Mouse (Mus musculus) heart, adult 18-20 months (tissue): Measurements from ENCODE around the gene Hcfc1r1. TPM values are rescaled to one million over a fixed set of nuclear protein-coding genes. Genes with fewer than 3 reads are reported as not detected.
A peak's percentile ranks its signal among the peaks of the same experiment; 100 is the strongest.

Experiments
- DNase-seq, 2 experiments: peaks; one replicate each; pipeline ENCODE4 v3.0.0; 2021 to 2022; ENCODE audit warnings: mixed read lengths in 1 of 2
- total RNA-seq, 2 experiments: library from RNA; stranded (reverse); gene quantifications; 2 replicates each; pipeline ENCODE4 v1.2.3; 2021

Hcfc1r1 gene
- total RNA-seq, 2 experiments from 2014 or later: 191 to 199 TPM

GRCm38 (mm10) chr17:23675127-23675526, 1.7 kb downstream of the Hcfc1r1 start:
- peak; percentile 76 for DNase-seq

GRCm38 (mm10) chr17:23675564-23676281, 2.3 kb downstream of the Hcfc1r1 start:
- DNase-seq: peak; percentile 62 to 73

GRCm38 (mm10) chr17:23676473-23677031, 3.2 kb downstream of the Hcfc1r1 start:
- peak; percentile 68 to 78 for DNase-seq

GRCm38 (mm10) chr17:23677236-23677679, 3.9 kb downstream of the Hcfc1r1 start, which contains the start of gene Tnfrsf12a:
Gene Tnfrsf12a (minus strand): TSS chr17:23677468.
- DNase-seq: peak; percentile 90 to 93

GRCm38 (mm10) chr17:23679127-23679835, 5.9 kb downstream of the Hcfc1r1 start, which contains the start of gene Cldn6:
Gene Cldn6 (plus strand): TSS chr17:23679249.
- no peak for DNase-seq

GRCm38 (mm10) chr17:23680336-23680735, 6.9 kb downstream of the Hcfc1r1 start:
- DNase-seq: no peak

GRCm38 (mm10) chr17:23681086-23681485, 7.7 kb downstream of the Hcfc1r1 start:
- no peak for DNase-seq

GRCm38 (mm10) chr17:23682092-23682491, 8.7 kb downstream of the Hcfc1r1 start:
- no peak for DNase-seq

GRCm38 (mm10) chr17:23682530-23682929, 9.1 kb downstream of the Hcfc1r1 start:
- no peak for DNase-seq

GRCm38 (mm10) chr17:23683226-23683625, 9.8 kb downstream of the Hcfc1r1 start:
- no peak for DNase-seq

- DNase-seq: no peak
These were observed 10.7 kb downstream of the Hcfc1r1 start, which contains the start of gene Cldn9 for GRCm38 (mm10) chr17:23683856-23684672. Gene Cldn9 (minus strand): TSS chr17:23684026.

GRCm38 (mm10) chr17:23694491-23694890, 21.1 kb downstream of the Hcfc1r1 start:
- no peak for DNase-seq

GRCm38 (mm10) chr17:23695801-23696200, 22.4 kb downstream of the Hcfc1r1 start:
- DNase-seq: no peak

- peak; percentile 66 to 79 for DNase-seq
These were observed 26.0 kb downstream of the Hcfc1r1 start for GRCm38 (mm10) chr17:23699131-23700077.

- DNase-seq: peak; percentile 92 to 94
These were observed 26.7 kb downstream of the Hcfc1r1 start for GRCm38 (mm10) chr17:23700079-23700478.

- DNase-seq: no peak
These were observed 29.9 kb downstream of the Hcfc1r1 start for GRCm38 (mm10) chr17:23703301-23703700.

GRCm38 (mm10) chr17:23704741-23705140, 31.3 kb downstream of the Hcfc1r1 start:
- DNase-seq: no peak

- DNase-seq: no peak
These were observed 32.2 kb downstream of the Hcfc1r1 start for GRCm38 (mm10) chr17:23705525-23706104.

- peak; percentile 58 to 82 for DNase-seq
These were observed 32.8 kb downstream of the Hcfc1r1 start for GRCm38 (mm10) chr17:23706212-23706611.

- no peak for DNase-seq
These were observed 43.6 kb downstream of the Hcfc1r1 start for GRCm38 (mm10) chr17:23717003-23717402.
